Mouse (Mus musculus): Measurements from ENCODE around the gene Fam167b. TPM values are rescaled to one million over a fixed set of nuclear protein-coding genes. Genes with fewer than 3 reads are reported as not detected.

Gene Fam167b
- polyA plus RNA-seq, 1 experiment from 2014 or later, result 5.8 TPM

GRCm38 (mm10) chr4:129575171-129575844, 3.0 kb downstream of the Fam167b start:
- no peaks in the 10 kb centered on the region; the same call in 1 of the 2 replicates for H3K27me3 ChIP-seq
- H3K36me3 ChIP-seq, result no peaks in the 10 kb centered on the region
- peaks cover 10% of the 10 kb centered on the region; the same call in 1 of the 2 replicates for H3K4me1 ChIP-seq
- no peaks in the 10 kb centered on the region for H3K9me3 ChIP-seq
- H3K9ac ChIP-seq, result no peak overlapping the region
- ATAC-seq (ENCODE audit: insufficient number of reproducible peaks, insufficient read depth, low FRiP score, low TSS enrichment, low read depth), result no peak
- H3K27ac ChIP-seq, result no peak overlapping the region; the same call in 1 of the 2 replicates
- H3K4me3 ChIP-seq, result no peak overlapping the region
- WGBS, result 46% methylated on average over 7 of the region's 8 CpGs
- no peak overlapping the region for H3K4me2 ChIP-seq

- WGBS, result 93% methylated on average over 8 of the region's 8 CpGs
- no peaks in the 10 kb centered on the region for H3K36me3 ChIP-seq
- no peak within 1 kb of the TSS for H3K4me3 ChIP-seq
- H3K27ac ChIP-seq, result no peak within 1 kb of the TSS
- no peak for ATAC-seq (ENCODE audit: insufficient number of reproducible peaks, insufficient read depth, low FRiP score, low TSS enrichment, low read depth)
- H3K27me3 ChIP-seq, result no peaks in the 10 kb centered on the region; the same call in 1 of the 2 replicates
- H3K9ac ChIP-seq, result no peak within 1 kb of the TSS
- H3K4me1 ChIP-seq, result peaks cover 10% of the 10 kb centered on the region; the same call in 1 of the 2 replicates
- no peaks in the 10 kb centered on the region for H3K9me3 ChIP-seq
- H3K4me2 ChIP-seq, result no peak within 1 kb of the TSS
Measured at GRCm38 (mm10) chr4:129573430-129573829, 4.9 kb downstream of the Fam167b start, which contains the start of gene Lck. Gene Lck (minus strand): TSS chr4:129573641.

DNA sequence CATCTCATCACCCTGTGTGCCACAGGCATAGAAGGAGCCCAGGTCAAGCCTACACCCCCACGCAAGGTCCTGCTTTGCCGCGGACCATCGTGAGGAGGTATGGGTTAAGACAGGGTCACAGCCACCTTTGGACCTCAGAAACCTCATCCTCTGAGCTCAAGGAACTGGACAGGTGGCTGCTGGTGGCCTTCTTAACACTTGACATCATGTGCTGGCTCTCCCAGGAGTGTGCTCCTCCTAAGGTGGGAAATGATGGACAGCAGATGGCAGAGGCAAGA, 5.3 kb downstream of the Fam167b start:
- WGBS, result 94% methylated on average over 4 of the region's 4 CpGs
- no peaks in the 10 kb centered on the region for H3K36me3 ChIP-seq
- H3K4me3 ChIP-seq, result no peak overlapping the region
- no peak overlapping the region for H3K4me2 ChIP-seq
- H3K9ac ChIP-seq, result no peak overlapping the region
- peaks cover 10% of the 10 kb centered on the region; the same call in 1 of the 2 replicates for H3K4me1 ChIP-seq
- ATAC-seq (ENCODE audit: insufficient number of reproducible peaks, insufficient read depth, low FRiP score, low TSS enrichment, low read depth), result no peak
- no peaks in the 10 kb centered on the region for H3K9me3 ChIP-seq
- no peak overlapping the region for H3K27ac ChIP-seq
- no peaks in the 10 kb centered on the region; the same call in 1 of the 2 replicates for H3K27me3 ChIP-seq

GRCm38 (mm10) chr4:129572236-129573092, 5.9 kb downstream of the Fam167b start:
- no peaks in the 10 kb centered on the region for H3K36me3 ChIP-seq
- ATAC-seq (ENCODE audit: insufficient number of reproducible peaks, insufficient read depth, low FRiP score, low TSS enrichment, low read depth), result no peak
- H3K27me3 ChIP-seq, result no peaks in the 10 kb centered on the region; the same call in 1 of the 2 replicates
- no peak overlapping the region for H3K4me2 ChIP-seq
- no peaks in the 10 kb centered on the region for H3K9me3 ChIP-seq
- peaks cover 10% of the 10 kb centered on the region; the same call in 1 of the 2 replicates for H3K4me1 ChIP-seq
- H3K9ac ChIP-seq, result no peak overlapping the region
- no peak overlapping the region for H3K27ac ChIP-seq
- no peak overlapping the region for H3K4me3 ChIP-seq
- 86% methylated on average over 13 of the region's 13 CpGs for WGBS

GRCm38 (mm10) chr4:129571551-129572084, 6.7 kb downstream of the Fam167b start:
- H3K36me3 ChIP-seq, result no peaks in the 10 kb centered on the region
- ATAC-seq (ENCODE audit: insufficient number of reproducible peaks, insufficient read depth, low FRiP score, low TSS enrichment, low read depth), result no peak
- no peaks in the 10 kb centered on the region for H3K9me3 ChIP-seq
- WGBS, result 79% methylated on average over 8 of the region's 8 CpGs
- peaks cover 6% of the 10 kb centered on the region; the same call in 1 of the 2 replicates for H3K4me1 ChIP-seq
- H3K27me3 ChIP-seq, result no peaks in the 10 kb centered on the region
- H3K27ac ChIP-seq, result no peak overlapping the region
- no peak overlapping the region for H3K4me3 ChIP-seq
- H3K9ac ChIP-seq, result no peak overlapping the region
- H3K4me2 ChIP-seq, result no peak overlapping the region

GRCm38 (mm10) chr4:129570028-129570427, 8.3 kb downstream of the Fam167b start:
- no peak for ATAC-seq (ENCODE audit: insufficient number of reproducible peaks, insufficient read depth, low FRiP score, low TSS enrichment, low read depth)
- 91% methylated on average over 6 of the region's 6 CpGs for WGBS
- H3K4me2 ChIP-seq, result no peak overlapping the region
- no peak overlapping the region for H3K9ac ChIP-seq
- no peak overlapping the region for H3K27ac ChIP-seq
- no peaks in the 10 kb centered on the region for H3K27me3 ChIP-seq
- H3K9me3 ChIP-seq, result no peaks in the 10 kb centered on the region
- H3K36me3 ChIP-seq, result no peaks in the 10 kb centered on the region
- no peak overlapping the region for H3K4me3 ChIP-seq
- peaks cover 2% of the 10 kb centered on the region; the same call in 1 of the 2 replicates for H3K4me1 ChIP-seq

GRCm38 (mm10) chr4:129568366-129568765, 10.0 kb downstream of the Fam167b start:
- Histone ChIP-seq H3K27ac (no peak overlapping the region), H3K27me3 (no peaks in the 10 kb centered on the region), H3K4me2 (no peak overlapping the region), H3K36me3 (no peaks in the 10 kb centered on the region), H3K4me3 (no peak overlapping the region), H3K9me3 (no peaks in the 10 kb centered on the region), H3K9ac (no peak overlapping the region), H3K4me1 (no peaks in the 10 kb centered on the region)
- ATAC-seq (ENCODE audit: insufficient number of reproducible peaks, insufficient read depth, low FRiP score, low TSS enrichment, low read depth), result no peak
- WGBS, result 92% methylated on average over 7 of the region's 7 CpGs

DNA sequence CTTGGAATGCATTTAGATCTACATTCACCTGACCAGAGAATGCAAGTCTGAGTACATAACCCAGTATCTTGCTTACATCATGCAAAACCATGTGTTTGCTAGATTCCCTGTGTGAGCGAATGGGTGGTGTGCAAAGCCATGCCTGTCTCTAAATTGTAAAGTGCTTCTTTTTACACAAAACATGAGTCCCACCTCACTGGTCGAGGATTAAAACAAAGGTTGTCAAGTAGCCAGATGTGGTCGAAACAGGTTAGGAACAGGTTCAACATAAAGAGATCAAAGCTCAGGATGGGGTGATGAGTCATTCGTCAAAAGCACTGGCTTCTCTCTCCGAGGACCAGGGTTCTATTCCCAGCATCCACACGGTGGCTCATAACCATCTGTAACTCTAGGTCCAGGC, 13.2 kb downstream of the Fam167b start:
- no peak for ATAC-seq (ENCODE audit: insufficient number of reproducible peaks, insufficient read depth, low FRiP score, low TSS enrichment, low read depth)
- H3K4me3 ChIP-seq, result no peak overlapping the region
- 85% methylated on average over 6 of the region's 6 CpGs for WGBS

DNA sequence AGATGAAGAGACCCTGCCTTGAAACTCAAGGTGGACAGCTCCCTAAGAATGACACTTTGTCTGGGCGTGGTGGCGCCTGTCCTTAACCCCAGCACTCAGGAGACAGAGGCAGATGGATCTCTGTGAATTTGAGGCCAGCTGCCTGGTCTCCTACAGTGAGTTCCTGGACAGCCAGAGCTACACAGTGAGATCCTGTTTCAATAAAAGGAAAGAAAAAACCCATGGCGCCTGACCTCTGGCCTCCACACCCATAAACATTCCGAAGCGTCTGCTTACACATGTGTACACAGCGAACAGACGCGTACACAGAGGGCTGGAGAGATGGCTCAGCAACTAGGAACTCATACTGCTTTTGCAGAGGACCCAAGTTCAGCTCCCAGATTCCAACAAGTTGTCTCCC, 14.6 kb downstream of the Fam167b start:
- no peak for ATAC-seq (ENCODE audit: insufficient number of reproducible peaks, insufficient read depth, low FRiP score, low TSS enrichment, low read depth)
- no peak overlapping the region for H3K4me2 ChIP-seq
- no peaks in the 10 kb centered on the region for H3K4me1 ChIP-seq
- H3K4me3 ChIP-seq, result no peak overlapping the region
- WGBS, result 36% methylated on average over 8 of the region's 8 CpGs
- no peak overlapping the region for H3K9ac ChIP-seq
- H3K9me3 ChIP-seq, result no peaks in the 10 kb centered on the region
- H3K27ac ChIP-seq, result no peak overlapping the region
- no peaks in the 10 kb centered on the region for H3K27me3 ChIP-seq
- H3K36me3 ChIP-seq, result no peaks in the 10 kb centered on the region

More for the DNA sequence above, 13.2 kb downstream of the Fam167b start:
- H3K4me2 ChIP-seq, result no peak overlapping the region
- H3K4me1 ChIP-seq, result no peaks in the 10 kb centered on the region
- H3K27me3 ChIP-seq, result no peaks in the 10 kb centered on the region
- no peak overlapping the region for H3K9ac ChIP-seq
- no peaks in the 10 kb centered on the region for H3K9me3 ChIP-seq
- H3K36me3 ChIP-seq, result no peaks in the 10 kb centered on the region
- no peak overlapping the region for H3K27ac ChIP-seq

DNA sequence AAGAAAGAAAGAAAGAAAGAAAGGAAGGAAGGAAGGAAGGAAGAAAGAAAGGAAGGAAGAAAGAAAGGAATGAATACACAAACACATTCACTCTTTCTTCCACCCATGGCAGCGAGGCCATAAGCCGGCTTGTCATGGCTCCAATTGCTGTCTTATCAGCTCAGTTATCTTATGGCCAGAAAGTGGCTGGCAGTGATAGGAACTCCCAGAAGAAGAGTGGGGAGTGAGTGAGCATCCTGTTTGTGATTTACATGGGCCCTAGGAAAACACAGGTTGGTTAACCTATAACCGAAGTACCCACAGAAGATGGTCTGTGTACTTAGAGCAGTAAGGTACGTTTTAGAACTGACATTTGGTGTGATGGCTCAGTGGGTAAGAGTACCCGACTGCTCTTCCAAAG, 17.2 kb downstream of the Fam167b start:
- Histone ChIP-seq H3K4me3 (no peak overlapping the region), H3K27me3 (no peaks in the 10 kb centered on the region), H3K36me3 (no peaks in the 10 kb centered on the region), H3K27ac (no peak overlapping the region), H3K4me1 (peaks cover 6% of the 10 kb centered on the region; the same call in 1 of the 2 replicates), H3K4me2 (no peak overlapping the region), H3K9me3 (no peaks in the 10 kb centered on the region), H3K9ac (no peak overlapping the region)
- no peak for ATAC-seq (ENCODE audit: insufficient number of reproducible peaks, insufficient read depth, low FRiP score, low TSS enrichment, low read depth)
- WGBS, result 86% methylated on average over 5 of the region's 5 CpGs

DNA sequence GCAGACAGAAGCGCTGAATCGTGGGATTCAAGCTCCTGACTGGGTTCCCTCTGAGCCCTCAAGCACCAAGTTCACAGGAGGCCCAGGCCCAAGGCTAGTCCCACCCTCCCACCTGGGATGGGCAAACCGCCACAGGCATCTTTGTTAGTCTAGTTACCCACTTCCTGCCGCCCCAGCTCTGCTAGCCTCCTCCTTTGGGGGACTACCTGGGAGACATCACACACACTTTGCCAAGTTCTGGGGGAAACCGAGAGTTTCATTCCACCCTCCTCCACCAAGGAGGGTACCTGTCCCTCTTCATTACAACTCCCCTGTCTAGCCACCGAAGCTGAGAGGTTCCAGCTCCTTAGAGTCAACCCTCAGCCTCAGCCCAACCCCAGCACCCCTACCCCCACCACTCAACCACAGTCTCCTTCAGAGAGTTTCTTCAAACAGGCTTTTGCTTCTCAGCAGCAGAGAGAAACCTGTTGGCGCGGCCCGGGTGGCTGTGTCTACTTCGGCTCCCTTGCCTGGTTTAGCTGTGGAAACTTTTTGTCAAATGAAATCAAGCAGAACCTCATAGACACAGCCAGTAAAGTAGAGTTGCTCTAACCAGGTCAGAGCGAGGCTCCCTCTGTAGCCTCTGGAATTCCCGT, 19.9 kb downstream of the Fam167b start:
- no peaks in the 10 kb centered on the region for H3K36me3 ChIP-seq
- whole genome bisulfite sequencing, result 77% methylated on average over 12 of the region's 12 CpGs
- no peak overlapping the region for H3K9ac ChIP-seq

More for the DNA sequence above, 19.9 kb downstream of the Fam167b start:
- H3K4me3 ChIP-seq, result no peak overlapping the region
- no peaks in the 10 kb centered on the region for H3K27me3 ChIP-seq
- H3K4me1 ChIP-seq, result peaks cover 17% of the 10 kb centered on the region
- no peak overlapping the region for H3K27ac ChIP-seq
- H3K4me2 ChIP-seq, result no peak overlapping the region
- ATAC-seq (ENCODE audit: insufficient number of reproducible peaks, insufficient read depth, low FRiP score, low TSS enrichment, low read depth), result no peak
- no peaks in the 10 kb centered on the region for H3K9me3 ChIP-seq
